Mouse (Mus musculus): ENCODE results near the gene Pfkfb2.

Gene Pfkfb2

DNA sequence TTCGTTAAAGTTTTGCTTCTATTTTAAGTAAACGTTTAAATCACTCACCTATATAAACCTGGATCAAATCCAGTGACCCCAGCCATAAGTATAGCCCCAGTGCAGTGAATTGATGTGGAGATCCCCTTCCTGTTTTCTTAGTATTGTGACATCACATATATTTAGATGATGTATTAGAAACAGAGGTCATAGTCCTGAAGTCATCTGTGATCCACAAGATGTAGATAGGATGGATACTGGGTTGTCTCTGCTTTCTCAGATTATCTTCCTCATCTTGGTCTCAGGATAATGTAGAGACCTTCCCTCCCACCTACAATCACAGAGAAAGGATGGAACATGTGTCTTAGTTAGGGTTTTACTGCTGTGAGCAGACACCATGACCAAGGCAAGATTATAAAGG is at the start of gene Pfkfb2:
Gene Pfkfb2 (minus strand): TSS at position 101 of the 400 bp plus-strand sequence.
- no peak for DNase-seq (ENCODE audit: inconsistent age in 2 of 2, low spot score in 1 of 2)

DNA sequence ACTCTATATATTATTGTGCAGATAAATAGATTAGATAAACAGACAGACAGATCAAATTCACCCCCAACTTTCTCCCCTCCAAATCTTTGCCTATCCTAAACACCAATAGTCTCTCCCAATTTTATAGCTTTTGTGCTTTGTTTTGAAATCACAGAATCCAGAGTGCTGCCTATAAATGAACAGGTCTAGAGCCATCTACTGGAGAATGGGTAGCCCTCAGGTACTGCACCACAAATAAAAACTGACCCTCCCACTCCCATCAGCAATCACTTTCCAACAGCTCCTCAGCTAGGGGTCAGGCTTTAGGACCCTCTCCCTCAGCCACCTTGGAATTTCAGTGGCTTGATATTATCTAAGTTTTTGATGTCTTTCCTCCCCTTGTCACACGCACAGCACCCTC is 47.6 kb upstream of the Pfkfb2 start:
- peak in 1 of 2 experiments; percentile 56 for DNase-seq (ENCODE audit: inconsistent age in 2 of 2, low spot score in 1 of 2)

DNA sequence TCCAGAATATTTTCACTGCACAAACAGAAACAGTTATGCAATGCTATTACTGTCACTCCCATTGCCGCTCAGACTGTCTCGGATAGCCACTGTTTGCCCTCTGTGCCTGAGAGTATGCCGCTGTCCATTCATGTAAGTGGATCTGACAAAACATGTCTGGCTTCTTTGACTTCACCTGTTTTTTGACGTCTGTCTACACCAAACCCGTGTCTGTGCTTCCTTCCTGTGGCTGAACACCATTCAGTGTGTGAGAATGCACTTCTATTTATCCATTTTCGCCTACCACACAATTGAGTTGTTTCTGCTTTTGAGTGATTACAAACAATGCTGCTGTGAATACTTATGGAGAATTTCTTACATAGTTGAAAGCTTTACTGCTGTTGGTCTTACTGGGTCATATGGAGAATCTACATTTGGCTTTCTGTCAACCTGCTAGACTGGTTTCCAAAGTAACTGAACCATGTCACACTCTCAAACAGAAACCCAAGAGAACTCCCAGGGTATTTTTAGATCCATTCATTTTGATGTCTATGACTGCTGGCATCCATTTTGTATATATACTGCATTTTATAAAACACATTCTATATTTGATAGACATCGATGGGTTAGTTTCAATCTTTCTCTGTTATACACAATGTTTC is 46.8 kb upstream of the Pfkfb2 start:
- DNase-seq (ENCODE audit: inconsistent age in 2 of 2, low spot score in 1 of 2), result peak in 1 of 2 experiments; percentile 40

DNA sequence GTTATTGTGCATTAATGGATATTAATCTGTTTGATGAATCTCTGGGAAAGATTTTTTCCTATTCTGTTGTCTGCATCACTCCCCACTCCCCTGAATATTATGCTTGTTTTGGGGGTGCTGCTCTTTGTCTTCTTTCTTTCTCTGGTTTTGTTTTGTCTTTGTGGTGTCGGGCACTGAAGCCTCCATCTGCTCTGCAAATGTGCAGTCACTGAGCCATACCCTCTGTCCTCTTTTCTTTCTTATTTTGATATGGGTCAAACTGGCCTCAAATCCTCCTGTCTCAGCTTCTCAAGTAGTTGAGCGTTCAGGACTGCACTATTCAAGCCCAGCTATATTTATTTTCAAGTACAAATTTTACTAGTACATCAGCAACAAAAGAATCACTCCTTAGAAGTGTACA is 46.2 kb upstream of the Pfkfb2 start:
- DNase-seq (ENCODE audit: inconsistent age in 2 of 2, low spot score in 1 of 2), result no peak

DNA sequence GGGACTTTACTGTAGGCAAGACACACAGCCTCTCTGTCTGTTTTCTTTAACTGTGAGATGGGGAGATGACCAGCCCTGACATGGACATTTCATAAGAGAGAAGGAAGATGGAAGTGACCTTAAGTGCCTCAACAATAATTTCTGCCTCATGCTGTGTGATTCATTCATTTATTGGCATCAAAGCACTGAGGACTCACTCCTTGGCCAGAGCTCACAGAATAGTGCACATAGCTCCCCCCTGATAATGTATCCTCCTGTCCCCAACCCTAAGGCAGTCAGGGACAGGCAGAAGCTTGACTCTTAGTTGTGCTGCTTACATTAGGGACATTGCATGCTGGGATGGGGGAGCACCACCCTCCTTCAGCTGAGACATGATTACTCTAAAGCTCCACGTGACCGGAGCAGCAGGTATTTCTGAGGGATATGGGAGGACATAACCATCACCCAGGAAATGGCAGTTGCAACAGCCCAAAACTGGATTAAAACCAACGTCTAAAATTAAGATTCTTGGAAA is 42.0 kb upstream of the Pfkfb2 start:
- DNase-seq (ENCODE audit: inconsistent age in 2 of 2, low spot score in 1 of 2), result peak; percentile 73 to 81

DNA sequence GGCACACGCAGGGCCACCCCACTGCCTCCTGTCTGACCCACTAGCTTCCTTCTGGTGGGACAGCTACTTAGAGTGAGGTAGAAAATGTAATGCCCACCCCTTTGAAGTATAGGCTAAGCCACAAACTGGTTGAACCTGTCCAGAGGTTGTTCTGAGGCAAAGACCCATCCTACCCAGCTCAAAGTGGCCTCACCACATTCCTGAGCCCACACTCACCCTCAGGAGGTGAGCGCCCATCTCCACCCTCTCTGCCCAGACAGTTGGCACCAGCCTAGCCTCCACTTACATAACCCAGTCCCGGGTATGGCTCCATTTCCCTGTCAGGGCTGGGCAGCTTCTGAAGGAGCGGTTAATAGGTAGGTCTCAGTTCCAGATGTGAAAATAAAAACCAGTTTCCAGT is 41.4 kb upstream of the Pfkfb2 start:
- peak in 1 of 2 experiments; percentile 26 for DNase-seq (ENCODE audit: inconsistent age in 2 of 2, low spot score in 1 of 2)

DNA sequence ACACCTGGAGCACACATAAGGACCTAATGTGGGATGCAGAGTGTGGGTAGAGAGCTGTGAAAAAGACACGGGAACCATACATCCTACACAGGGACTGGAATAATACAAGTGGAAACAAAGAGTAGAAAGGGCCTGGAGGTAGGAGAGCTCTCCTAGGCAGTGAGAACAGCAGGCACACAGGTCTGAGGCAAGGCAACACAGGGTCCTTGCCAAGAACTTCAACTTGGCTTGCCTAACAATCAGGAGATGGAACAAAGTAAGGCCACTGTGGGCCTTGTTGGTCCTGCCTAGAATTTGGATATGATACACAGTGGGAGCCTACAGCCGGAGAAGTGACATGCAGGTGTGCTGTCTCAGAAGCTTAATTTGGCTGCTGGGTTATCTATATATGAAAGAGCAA is 40.9 kb upstream of the Pfkfb2 start:
- peak in 1 of 2 experiments; percentile 38 for DNase-seq (ENCODE audit: inconsistent age in 2 of 2, low spot score in 1 of 2)

DNA sequence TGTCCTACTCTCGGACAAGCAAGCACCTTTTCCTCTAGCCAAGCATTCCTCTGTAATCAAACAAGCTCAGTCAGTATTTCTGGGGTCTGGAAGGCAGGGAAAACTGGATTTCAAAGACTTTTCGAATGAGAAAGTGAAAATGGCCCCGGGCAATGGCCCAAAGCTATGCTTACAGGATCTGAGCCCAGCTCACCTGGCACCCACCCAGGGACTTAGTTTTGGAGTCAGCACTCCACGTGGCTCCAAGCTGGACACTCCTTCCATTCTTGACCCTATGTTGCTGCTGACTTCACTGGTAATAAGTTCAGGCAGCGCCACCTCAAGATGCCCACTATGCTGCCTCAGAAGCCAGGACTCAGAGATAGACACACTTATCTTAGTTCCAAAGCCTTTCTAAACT is 38.0 kb upstream of the Pfkfb2 start:
- DNase-seq (ENCODE audit: inconsistent age in 2 of 2, low spot score in 1 of 2), result peak in 1 of 2 experiments; percentile 52

DNA sequence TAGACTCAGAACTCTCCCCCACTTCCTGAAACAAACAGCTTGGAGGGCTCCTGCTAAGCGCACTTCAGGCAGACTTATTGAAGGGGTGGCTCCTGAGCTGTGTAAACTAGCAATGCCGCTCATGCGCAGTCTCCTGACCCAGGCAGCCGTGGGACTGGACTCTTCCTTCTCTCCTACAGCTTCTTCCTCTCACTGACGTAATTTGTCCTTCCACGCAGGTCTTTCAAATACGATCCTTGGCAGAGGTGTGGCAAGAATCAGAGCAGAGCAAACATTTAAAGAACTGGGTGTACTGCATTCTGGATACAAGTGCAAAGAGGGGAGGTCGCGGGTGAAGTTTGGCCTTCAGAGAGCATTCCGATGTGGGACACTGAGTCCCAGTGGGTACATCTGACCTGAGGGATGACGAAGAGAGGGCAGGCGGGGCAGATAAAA is 35.0 kb upstream of the Pfkfb2 start:
- DNase-seq (ENCODE audit: inconsistent age in 2 of 2, low spot score in 1 of 2), result peak in 1 of 2 experiments; percentile 88

DNA sequence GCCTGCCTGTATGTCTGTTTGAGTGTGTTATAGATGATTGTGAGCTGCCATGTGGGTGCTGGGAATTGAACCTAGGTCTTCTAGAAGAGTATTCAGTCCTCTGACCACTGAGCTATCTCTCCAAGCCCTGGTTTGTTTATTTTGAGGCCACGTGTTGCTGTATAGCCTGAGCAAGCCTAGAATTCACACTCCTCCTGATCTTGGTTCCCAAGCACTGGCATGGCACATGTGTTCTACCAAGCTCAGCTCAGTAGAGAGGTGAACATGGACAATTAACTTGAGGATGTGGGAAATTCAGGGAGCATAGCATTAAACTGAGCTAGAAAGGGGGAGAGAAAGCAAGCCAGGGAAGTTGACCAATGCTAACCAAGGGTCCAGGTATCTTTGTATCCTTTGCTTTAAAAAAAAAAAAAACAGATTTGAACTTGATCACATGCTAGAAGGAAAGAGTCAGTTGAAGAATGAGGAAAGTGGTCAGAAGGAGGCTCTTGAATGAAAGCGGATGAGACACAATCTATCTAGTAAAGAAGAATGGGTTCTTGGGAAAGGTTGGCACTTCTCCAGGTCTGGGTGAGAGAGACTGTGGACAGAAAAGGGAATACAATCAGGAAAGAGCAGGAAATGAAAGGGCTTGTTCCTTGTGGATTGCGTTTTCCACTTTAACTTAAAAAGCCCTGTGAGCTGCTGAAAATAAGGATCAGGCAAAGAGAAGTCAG is 33.1 kb upstream of the Pfkfb2 start:
- no peak for DNase-seq (ENCODE audit: inconsistent age in 2 of 2, low spot score in 1 of 2)

DNA sequence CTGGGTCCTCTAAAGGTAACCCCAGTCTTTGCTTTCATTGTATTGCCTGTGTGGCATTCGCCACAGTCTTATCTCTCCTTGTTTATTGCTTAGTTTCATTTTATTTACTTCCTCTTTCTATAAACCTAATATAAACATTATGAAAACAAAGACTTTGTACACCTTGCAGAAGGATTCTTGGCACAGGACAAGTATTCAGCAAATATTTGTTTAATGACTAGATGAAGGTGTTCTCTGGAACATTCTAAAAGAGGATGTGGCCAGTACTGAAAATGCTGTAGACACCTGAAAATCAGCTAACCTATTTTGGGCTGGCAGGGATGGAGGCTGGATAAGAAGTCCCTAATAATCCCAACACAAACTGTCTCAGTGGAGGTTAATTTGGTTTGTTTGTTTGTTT is 32.5 kb upstream of the Pfkfb2 start:
- DNase-seq (ENCODE audit: inconsistent age in 2 of 2, low spot score in 1 of 2), result no peak

DNA sequence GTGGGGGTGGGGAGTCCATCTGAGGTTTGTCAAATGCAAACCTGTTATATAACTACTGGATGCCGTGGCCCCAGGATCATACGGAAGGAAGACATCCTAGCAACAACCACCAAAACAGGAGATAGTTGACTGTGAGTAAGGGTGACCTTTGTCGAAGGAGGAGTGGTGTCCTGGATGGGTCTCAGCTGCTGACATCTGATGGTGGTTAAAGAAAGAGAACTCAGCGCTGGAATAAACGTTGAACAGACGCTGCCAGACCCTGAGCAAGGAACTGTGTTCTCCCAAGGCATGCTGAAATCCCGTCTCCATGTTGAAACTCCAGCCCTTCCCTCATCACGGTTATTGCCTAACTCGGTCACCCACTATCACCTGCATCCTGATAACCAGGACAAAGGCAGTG is 30.6 kb upstream of the Pfkfb2 start:
- no peak for DNase-seq (ENCODE audit: inconsistent age in 2 of 2, low spot score in 1 of 2)

DNA sequence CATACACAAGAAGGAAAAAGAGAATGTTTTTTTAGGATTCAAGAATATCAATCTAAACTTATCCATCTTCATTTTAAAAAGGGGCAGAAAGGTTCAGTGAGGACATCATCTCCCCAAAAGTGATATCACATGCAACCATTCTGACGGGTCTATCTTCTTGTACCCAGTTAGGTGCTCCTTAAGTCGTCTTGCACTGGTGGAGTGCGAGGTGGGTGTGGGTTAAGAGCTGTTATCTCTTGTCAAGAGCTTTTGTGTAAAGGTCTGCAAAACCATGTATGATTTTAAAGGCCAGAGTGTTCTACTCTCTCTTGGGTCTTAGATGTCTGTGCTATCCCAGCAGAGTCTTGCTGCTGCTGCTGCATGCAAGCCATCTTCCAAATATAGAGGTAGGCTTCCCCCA is 17.8 kb upstream of the Pfkfb2 start:
- no peak for DNase-seq (ENCODE audit: inconsistent age in 2 of 2, low spot score in 1 of 2)

DNA sequence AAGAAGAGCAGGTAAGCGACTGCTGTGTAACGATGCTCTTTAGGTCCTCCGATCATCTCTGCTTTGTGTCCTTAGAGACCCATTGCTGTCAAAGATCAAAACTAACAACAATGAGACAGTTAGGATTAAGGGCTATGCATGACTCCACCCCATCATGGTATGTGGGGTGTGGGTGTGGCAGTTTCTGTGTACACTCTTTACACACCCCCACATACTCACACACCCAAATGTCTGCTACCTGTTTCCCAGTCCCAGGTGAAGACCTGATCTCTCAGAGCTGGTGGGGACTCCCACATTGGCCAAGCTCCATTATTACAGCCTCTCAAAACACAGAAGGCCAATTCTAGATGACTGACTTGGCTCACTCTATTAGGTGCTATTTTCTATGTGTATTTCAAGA is 16.5 kb upstream of the Pfkfb2 start:
- no peak for DNase-seq (ENCODE audit: inconsistent age in 2 of 2, low spot score in 1 of 2)

DNA sequence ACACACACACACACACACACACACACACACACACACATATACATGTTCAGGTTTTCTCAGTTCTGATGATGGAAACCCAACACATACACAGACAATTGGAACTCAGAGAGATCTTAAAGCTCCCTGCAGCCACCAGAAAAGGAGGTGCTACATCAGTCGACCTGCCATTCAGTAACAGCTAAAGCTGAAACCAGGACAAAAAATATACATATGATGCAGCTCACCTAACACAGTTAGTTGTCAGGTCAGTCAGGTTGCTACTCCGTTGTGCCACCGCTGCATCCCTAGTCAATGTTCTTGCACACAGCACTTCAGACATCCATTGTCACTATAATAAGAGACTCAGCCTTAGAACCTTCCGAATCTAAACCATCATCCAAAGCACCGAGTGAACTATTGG is 15.9 kb upstream of the Pfkfb2 start:
- DNase-seq (ENCODE audit: inconsistent age in 2 of 2, low spot score in 1 of 2), result peak in 1 of 2 experiments; percentile 11

DNA sequence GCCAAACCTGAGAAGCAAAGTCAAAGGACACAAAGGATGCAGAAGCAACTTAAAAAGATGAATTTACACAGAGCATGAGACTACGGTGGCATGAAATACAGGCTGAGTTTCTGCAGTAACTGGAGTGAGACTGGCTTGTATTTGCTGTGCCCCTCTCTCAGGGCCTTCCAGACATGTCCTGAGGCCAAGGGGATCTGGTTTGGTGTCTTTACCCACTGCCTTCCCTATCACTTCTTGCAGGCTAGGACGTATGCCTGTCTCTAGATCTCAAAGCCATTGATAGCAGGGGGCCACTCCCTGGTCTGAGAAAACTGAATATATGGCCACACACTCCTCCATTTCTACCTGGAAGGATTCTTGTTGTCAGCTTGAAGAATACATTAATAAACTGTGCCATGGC is 15.2 kb upstream of the Pfkfb2 start:
- DNase-seq (ENCODE audit: inconsistent age in 2 of 2, low spot score in 1 of 2), result peak in 1 of 2 experiments; percentile 14

DNA sequence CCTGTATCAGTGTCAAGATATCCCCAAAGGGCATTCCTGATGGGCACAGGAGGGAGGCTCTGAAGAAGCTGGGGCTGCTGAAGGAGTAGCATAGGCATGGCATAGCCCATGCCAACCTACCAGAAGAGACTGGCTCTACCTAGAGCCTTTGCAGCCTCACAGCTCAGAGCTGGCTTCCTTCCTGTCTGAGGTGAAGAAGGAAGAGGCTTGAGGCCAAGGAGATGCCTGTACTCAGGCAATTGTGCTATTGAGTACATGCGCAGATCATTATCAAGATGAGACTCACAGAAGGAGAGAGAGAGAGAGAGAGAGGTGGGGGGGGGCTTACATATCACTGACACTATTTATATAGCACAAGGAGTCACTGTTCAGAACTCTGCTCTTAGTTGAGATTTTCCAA is 14.7 kb upstream of the Pfkfb2 start:
- no peak for DNase-seq (ENCODE audit: inconsistent age in 2 of 2, low spot score in 1 of 2)

DNA sequence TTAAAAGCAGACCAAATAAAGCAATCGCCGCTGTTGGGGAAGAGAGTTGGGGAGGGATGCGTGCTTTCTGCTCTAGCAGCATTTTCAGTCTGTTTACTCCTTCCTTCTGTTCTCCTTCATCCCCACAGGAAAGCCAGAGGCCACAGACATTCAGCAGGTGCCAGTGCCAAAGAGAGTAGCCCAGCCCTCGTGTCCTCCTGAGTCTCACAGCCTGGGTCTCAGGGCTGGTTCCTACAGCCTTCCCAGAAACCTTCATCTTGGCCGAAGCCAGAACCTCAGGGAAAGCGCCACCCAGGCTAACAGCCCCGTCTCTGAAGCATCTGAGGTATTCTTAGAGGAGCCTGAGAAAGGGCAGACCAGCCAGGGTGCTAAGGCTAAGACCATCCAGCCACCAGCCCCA is 13.1 kb upstream of the Pfkfb2 start:
- peak in 1 of 2 experiments; percentile 13 for DNase-seq (ENCODE audit: inconsistent age in 2 of 2, low spot score in 1 of 2)

DNA sequence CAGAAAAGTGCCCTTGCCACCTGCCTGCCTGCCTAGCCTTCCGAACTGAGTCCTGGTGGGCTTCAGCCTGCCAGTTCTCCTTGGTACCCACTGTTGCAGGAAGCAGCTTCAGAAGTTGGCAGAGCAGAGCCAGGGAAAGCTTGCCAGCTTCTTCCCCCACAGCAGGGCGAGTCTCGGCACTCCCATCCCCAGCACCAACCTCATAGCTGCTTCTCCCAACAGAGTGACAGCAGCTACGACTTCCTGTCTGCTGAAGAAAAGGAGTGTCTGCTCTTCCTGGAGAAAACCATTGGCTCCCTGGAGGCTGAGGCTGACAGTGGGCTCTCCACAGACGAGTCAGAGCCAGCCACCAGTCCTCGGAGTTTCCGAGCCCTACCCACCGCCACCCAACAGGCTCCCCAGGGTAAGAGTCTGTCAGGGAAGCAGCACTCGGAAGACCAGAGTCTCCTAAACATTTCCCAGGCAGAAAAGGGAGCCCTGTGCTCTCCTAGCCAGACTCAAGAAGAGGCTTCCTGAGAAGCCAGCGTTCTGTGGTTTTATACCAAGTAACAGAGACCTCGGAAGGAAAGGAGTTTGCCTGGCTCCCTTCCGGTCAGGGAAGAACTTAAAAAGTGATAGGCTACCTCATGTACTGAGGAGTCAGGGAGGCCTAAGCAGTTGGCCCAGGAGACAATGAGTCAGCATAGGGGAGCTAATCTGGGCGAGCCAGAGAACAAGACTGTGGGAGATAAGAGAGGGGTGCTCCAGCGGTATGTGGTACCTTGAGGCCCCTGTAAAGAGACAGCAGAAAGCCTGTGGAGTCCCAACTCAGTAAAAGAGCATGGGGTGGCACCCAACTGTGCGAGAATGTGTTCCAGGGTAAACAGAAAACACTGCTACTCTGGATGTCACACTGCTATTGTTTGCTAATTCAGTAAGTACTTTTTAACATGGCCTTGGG is 12.0 kb upstream of the Pfkfb2 start:
- peak in 1 of 2 experiments; percentile 39 for DNase-seq (ENCODE audit: inconsistent age in 2 of 2, low spot score in 1 of 2)

DNA sequence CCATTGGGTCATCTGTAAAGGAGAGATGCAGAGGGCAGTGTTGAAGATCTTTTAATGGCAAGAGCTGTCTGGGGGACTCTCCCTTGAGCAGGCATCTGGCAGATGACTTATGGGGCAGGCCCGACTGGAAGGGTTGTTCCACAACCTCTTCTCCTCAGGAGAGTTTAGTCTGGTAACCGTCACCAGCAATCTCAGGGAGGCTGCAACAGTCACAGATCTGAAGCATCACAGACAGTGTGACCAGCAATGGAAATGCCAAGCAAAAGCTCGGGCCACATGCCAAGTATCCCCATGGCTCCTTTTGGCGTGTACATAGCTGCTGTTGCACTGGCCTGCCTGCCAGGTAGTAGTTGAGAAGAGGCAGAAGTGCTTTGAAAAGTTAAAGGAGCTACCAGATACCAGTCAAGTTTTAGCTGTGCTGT is 11.2 kb upstream of the Pfkfb2 start:
- DNase-seq (ENCODE audit: inconsistent age in 2 of 2, low spot score in 1 of 2), result peak in 1 of 2 experiments; percentile 57

DNA sequence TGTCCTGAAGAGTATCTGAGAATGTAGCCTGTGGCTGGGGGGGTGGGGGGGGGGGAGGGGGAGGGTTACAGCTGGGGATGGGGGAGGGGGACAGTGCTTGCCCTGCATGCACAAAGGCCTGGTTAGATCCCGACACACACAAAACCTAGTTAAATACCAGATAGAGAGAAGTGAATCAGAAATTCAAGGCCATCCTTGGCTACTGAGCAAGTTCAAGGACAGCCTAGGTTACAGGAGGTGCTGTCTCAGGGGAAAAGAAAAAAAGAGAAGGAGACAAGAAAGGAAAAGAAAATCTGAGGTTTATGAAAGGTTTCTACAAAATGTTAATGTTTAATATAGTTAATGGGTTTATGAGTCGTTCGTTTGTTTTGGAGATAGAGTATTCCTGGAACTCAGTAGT is 10.6 kb upstream of the Pfkfb2 start:
- peak in 1 of 2 experiments; percentile 67 for DNase-seq (ENCODE audit: inconsistent age in 2 of 2, low spot score in 1 of 2)

Measured in adrenal gland, adult (tissue).